Mouse (Mus musculus) T-cell, adult 2 months (primary cell): ENCODE data around the gene Scap.
"Not testable (repeated sequence)": the region's sequence is repeated elsewhere in the genome, so short reads cannot be mapped to it uniquely, and the experiment has no call there.

ENCODE experiments used
- DNase-seq: peaks from one replicate; pipeline ENCODE4 v3.0.0; 2022; ENCODE audit warnings: low spot score

Gene Scap

GRCm38 (mm10) chr9:110384369-110384929 is 51.4 kb downstream of the Scap start:
- DNase-seq: no peak

GRCm38 (mm10) chr9:110388011-110388410 is 54.9 kb downstream of the Scap start:
- DNase-seq: no peak

DNA sequence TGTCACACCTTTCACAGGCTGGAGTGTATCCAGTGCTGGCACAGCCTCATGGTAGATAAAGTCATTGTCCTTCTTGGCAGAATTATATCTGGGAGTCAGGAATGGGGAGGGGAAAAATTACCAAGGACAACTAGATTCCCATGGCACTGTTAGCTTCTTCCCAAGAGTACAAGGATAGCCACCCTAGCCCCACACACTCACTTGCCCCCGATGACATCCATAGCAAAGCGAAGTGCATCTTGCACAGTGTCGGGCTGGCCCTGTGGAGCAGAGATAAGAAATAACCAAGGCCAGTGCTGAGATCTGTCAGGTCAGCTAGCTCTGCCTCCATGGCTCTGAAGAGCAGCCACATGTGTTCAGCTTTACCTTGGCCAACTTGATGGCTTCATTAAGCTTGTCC is 57.8 kb downstream of the Scap start:
- no peak for DNase-seq

GRCm38 (mm10) chr9:110393295-110393694 is 60.2 kb downstream of the Scap start:
- DNase-seq: no peak

DNA sequence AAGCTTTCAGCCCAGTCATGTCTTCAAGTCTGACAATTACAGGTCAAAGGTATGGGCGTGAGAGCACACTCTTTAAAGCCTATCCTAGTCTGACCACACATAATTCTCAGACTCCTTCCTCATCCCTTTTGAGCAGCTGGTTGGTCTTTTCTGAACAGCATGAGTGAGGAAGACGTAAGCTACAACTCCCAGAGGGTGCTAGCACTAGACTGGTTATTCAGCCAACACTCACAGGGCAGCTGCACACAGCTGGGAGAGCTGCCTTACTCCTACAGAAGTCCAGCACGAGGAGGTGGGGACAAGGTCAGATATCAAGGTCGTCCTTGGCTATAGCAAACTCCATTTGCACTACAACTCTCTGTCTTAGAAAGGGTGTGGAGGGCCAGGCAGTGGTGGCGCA is 67.6 kb downstream of the Scap start:
- no peak for DNase-seq

- DNase-seq: no peak
Observed at GRCm38 (mm10) chr9:110402731-110403130, 69.6 kb downstream of the Scap start.

DNA sequence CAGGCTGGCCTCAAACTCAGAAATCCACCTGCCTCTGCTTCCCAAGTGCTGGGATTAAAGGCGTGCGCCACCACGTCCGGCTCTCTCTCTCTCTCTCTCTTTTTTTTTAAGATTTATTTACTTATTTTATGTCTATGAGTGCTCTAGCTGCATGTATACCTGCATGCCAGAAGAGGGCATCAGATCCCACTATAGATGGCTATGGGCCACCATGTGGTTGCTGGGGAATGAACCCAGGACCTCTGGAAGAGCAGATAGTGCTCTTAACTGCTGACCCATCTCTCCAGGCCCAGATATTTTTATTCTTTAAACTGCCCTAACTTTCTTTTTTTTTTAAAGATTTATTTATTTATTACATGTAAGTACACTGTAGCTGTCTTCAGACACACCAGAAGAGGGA is 70.2 kb downstream of the Scap start:
- DNase-seq: not testable (repeated sequence)

GRCm38 (mm10) chr9:110407311-110408098 is 74.4 kb downstream of the Scap start:
- DNase-seq: peak; percentile 40

DNA sequence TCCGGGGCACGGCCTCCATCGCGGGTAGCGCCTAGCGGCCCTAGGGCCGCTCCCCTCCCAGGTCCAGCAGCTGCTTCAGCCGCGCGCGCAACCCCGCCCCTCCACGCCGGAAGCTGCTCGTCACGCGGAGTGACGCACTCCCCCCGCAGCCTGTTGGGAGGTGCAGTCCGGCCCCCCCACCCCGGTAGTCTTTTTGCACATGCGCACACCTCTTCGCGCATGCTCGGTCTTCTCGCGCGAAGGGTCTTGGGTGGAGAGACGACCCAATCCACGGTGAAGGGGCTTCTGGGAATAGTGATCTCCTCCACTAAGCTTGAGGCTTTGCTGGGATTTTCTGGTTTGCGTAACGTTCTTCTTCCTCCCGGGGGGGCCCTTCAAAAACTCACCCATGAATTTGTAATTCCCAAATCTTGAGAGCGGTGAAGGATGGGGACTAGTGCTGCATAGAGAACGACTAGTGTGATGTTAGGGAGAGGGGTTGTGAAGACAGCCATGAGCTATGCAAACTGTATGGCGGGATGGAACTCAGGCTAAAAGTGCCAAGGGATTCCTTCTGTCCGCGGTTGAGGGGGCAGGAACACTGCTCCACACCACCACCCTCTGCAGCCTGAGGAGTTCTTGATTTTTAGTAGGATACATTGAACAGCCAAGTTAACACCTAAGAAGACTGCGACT is 75.1 kb downstream of the Scap start, which contains the start of gene Ptpn23:
Gene Ptpn23, minus strand, starts transcription at position 115 of the 675 bp plus-strand sequence.
- peak; percentile 92 for DNase-seq

DNA sequence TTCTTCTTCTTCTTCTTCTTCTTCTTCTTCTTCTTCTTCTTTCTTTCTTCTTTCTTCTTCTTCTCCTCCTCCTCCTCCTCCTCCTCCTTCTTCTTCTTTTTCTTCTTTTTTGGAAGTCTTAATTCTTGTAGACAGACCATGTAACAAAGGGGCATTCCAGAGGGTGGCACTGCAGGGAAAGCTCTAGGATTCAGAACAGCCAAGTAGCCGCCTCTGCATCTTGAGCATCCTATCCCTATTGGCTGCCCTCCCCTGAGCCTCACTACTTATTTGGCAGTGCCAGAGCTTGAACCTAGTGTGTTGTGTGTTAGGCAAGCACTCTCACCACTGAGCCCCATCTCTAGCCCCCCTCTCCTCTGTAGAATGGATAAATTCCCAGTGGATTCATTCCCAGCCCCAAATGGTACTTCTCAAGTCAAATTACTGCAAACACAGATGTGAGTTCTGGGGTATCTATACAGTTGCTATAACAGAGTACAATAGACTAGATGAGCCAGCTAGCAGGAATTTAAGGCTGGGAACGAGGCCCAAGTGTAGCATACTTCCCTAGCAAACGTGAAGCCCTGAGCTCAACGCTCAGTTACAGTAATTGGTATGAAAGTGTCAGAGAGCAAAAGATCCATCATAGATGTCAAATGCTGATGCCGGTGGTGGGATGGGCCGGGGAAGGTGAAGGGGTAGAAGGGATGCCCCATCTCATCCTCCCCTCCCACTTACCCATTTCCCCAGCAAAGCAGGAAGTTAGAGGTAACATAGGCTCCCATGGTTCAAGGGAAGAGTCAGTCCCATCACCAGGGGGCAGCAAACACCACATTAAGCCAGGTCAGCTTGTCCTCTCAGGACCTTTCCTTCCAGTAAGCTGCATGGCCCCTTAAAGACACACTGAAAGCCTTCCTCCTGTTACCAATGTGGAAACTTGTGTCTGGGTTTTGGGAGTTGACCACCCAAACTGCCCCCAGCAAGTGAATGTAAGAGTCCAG is 78.1 kb downstream of the Scap start:
- peak; percentile 78 for DNase-seq

DNA sequence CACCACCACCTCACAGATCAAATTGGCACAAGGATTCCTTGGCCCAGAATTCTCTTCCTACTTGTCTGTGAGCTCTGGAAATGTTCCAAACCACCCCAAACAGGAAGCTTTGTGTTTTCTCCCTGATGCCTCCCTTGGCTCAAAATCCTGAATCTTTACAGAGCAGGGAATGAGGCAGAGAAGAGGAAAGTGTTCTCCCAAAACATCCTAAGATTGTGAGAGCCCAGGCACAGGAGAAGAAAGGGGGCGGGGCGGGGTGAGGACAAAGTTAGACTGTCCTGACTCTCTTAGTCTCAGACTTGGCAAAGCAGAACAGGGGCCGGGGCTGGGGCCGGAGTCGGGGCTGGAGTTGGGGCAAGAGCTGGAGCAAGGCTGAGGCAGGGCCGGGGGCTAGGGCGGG is 79.8 kb downstream of the Scap start:
- DNase-seq: no peak

DNA sequence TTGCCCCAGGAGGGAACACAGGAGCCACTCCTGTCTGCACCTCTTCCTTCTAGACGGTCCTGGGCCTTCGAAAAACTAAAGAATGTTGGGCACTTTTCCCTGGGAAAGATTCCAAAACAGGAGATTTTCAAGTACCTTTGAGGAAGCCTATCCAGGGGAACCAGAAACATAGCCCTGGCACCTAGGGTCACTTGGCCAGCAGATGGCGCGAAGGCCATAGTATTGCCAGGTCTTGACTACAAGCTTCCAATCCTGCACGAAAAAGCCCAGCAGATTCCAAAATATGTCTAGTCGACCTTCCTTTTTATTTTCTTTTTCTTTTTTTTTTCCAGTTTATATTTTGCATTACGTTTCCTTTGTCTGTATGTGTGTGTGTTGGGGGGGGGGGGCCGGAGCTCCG is 80.7 kb downstream of the Scap start:
- DNase-seq: no peak

GRCm38 (mm10) chr9:110419511-110420112 is 86.5 kb downstream of the Scap start, which contains the start of gene Ngp:
TSS of gene Ngp (plus strand) at chr9:110419747.
- DNase-seq: no peak

DNA sequence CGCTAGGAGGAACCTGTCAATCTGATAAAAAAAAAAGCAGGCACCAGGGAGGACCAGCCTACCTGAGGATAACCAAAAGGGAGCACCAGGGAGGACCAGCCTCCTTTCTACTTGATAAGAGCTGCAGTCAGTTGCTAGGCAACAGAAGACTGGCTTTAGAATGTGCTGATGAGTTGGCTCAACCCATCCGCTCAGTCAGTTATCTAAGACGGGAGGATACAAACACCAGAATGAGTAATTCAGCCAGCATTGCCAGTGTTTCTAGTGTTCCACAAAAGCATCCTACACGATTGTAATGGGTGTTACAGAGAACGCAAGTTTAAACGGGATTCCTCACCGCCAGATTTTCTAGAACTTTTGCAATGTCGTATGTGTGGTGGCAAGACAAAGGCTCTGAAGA is 98.2 kb downstream of the Scap start:
- no peak for DNase-seq

- no peak for DNase-seq
Observed at GRCm38 (mm10) chr9:110433045-110433444, 100.0 kb downstream of the Scap start.
